Mouse (Mus musculus) erythroblast, embryonic 14.5 days (primary cell): ENCODE data around the gene Xrcc5.

Experiments used
- GATA1 ChIP-seq: IDR thresholded peaks from 2 replicates; pipeline ENCODE4 v1.6.1; 2012; ENCODE audit warnings: low read length, inconsistent platforms, mixed read lengths
- TAL1 ChIP-seq: IDR thresholded peaks from 3 replicates; pipeline ENCODE4 v1.6.1; 2012; ENCODE audit warnings: low read length, inconsistent platforms, mixed read lengths

DNA sequence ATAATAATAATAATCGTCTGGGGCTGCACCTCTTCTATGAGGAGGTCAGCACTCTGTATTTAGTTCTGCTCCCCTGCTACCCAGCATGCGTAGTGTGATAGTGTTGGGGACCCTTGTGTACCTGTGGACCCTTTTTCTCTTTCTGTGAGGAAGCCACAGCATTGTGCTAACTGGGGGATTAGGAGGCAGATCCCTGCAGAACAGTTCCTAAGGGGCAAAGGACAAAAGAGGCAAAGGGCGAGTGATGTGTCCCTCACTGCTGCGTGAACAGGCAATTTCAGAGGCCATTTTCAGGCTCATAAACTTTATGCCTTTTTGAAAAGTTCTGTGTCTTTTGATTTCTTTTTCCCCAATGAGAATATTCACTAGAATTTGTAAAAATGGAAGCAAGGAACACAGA is 66.8 kb downstream of the Xrcc5 start:
- TF ChIP-seq GATA1 = no peak
- no peak for TF ChIP-seq TAL1
